Mouse (Mus musculus) cerebellum, adult 11 months (tissue): ENCODE measurements around the gene Hist1h2bf.
"Not testable (repeated sequence)": the region's sequence is repeated elsewhere in the genome, so short reads cannot be mapped to it uniquely, and the experiment has no call there.

Experiments
- DNase-seq: peaks from one replicate; pipeline ENCODE4 v3.0.0; 2022

Hist1h2bf gene

DNA sequence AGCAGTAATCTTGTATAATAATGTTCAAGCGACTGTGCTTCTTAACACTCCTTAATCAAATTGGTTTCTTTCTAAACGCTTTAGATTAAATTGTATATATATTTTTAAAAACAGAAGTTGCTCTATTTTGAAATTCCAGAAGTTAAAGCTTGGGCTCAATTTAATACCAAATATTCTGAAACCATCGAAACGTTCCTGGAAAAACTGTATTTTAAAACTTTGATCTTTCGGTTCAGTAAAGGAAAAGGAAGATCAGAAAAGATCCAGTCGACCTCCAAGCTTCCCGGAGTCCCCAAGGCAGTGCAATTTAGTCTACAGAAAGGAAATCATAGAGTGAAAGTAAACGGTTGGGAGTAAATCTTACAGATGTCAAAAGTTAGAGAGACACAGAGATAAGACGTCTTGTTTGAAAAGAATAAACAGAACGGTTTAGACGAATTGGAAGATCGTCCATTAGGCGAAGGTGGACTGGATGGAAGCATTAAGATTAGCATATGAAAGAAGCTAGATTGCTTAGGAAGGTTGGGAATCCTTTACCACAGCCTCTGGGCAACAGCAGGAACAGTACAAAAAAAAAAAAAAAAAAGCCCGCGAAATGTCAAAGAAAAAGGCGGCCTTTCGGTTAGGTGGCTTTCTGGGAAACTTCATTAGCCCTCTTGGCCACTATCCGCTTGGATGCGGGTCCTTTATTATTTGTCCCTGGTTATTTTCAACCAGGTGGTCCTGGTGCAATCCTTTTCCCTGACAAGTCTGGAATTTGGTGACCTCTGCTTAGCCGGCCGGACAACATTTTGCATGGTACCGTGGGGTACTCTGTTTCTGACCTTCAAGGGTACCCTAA, 12.3 kb upstream of the Hist1h2bf start:
- DNase-seq, result no peak

DNA sequence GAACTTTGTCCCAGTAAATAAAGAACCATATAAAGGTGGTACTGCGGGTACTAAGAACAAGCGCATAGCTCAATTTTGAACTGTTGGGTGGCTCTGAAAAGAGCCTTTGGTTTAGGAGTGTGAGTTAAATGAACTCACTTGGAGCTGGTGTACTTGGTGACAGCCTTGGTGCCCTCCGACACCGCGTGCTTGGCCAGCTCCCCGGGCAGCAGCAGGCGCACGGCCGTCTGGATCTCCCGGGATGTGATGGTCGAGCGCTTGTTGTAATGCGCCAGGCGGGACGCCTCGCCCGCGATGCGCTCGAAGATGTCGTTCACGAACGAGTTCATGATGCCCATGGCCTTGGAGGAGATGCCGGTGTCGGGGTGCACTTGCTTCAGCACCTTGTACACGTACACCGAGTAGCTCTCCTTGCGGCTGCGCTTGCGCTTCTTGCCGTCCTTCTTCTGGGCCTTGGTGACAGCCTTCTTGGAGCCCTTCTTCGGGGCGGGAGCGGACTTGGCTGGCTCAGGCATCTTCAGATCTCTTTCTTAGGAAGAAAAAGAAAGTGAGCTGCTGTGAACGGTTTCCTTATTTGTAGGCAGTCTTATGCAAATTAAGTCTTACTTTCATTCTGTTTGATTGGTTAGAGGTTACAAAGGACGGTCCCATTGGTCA, 11.6 kb upstream of the Hist1h2bf start:
- peak; percentile 46 for DNase-seq

DNA sequence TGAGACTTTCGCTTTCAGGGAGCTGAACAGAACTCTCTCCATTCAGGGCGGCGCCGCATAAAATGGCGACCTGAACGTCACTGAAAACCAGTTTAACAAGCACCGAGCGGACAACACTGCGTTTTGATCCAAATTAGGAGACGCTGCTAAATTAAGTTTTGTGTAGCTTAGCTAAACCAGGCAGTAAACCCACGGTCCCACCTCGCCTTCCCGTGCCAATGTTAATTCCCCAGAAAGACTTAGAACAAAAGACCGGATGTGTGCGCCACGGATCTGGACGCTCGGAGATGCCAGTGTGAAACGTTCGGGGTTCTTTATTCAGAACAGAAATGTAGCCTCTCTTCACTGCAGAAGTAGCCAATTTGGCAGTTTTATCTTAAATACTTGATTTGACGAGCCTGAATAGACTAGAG, 11.0 kb upstream of the Hist1h2bf start:
- DNase-seq, result no peak

DNA sequence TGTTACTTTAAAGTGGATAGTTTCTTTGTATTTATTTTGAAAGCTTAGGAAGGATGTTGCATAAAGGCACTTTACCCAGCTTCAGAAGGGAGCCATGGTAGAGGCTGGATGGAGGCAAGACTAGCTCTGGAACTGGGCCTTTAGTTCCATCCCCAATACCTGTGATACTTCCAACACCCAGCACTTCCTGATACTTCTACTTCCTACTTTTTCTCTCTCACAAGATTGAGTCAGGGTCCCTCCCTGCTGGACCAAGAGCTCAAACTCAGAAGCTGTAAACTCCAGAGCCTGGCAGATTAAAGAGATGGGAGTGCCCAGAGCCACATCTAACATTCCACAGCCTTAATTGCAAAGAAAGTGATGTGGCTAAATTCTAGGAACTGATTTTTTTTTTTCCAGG, 10.3 kb upstream of the Hist1h2bf start:
- no peak for DNase-seq

DNA sequence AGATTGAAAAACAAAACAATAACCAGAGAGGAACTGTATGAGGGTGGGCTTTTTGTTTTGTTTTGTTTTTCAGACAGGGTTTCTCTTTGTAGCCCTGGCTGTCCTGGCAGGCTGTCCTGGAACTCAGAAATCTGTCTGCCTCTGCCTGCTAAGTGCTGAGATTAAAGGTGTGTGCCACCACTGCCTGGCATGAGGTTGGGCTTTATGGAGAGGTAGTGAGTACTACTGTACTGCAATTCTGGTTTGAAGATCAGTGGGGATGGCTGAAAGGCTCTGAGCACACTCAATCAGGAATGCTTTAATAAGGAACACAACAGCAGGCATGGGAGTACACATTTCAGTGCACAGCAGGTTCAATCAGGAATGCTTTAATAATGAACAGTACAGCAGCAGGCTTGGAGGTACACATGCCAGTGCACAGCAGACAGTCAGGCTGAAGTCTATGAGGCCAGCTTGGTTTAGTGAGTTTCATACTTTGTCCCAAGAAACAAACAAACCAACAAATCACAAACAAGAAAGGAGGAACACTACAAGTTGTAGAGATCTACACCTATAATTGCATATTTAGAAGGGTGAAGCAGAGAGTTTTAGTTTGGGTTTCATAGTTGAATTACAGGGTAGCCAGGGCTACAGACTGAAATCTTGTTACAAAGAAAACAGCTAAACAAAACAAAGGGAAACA, 9.5 kb upstream of the Hist1h2bf start:
- DNase-seq, result no peak

DNA sequence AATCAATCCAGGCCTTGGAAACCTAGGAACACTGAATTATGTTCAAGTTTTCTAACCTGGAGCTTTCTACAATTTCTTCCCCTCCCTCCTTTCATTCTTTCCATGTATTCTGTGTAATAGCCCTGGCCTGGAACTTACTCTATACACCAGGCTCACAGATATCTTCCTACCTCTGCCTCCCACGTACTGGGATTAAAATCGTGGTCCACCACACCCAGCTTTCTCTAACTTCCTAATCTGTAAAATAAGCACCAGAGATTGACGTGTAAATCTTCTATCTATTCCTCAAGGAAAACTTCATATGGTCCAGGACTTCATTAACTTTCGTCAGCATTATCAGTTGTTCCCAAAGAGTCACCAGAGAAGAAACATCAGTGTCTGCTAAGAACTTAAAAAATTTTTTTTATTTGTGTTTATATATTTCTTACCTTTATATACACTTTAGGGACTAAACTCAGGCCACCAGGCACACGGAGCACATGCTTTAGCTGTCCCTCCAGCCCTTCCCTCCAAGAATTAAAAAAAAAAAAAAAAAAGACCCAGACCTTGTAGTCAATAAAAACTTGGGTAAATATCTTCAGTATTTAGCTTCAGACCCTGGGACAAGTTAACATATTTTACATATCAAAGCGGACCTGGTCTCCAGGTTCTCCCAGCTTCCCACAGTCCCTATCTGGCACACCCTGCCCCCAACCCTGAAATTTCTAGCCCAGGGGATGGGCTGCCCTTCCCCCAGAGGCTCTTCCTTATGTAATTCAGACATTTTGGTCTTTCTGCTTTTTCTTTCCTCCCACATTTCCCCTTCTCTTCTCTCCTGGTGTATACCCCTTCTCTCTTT, 8.4 kb upstream of the Hist1h2bf start:
- no peak for DNase-seq

DNA sequence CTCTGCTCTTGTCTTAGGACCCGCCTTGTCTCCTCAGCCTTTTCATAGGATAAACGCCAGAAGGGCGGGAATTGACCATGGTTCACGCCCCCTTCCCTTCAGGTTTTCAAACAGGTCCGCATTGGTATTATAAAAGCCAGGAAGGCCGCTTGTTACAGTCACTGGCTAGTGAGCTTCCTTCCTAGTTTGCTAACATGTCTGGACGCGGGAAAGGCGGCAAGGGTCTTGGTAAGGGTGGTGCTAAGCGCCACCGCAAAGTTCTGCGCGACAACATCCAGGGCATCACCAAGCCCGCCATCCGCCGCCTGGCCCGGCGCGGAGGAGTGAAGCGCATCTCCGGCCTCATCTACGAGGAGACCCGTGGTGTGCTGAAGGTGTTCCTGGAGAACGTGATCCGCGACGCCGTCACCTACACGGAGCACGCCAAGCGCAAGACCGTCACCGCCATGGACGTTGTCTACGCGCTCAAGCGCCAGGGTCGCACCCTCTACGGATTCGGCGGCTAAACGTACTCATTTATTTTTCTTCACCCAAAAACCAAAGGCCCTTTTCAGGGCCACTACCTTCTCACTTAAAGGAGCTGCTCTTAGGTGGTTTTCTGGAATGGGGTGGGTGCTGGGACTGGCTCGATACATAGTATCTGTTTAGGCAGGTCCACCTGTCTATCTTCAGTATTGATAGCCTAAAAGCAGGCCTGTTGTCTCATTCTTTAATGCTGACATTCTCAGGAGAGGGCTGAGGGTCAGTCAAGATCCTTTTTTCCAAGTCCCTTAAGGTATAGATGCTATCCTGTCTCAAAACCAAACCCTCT, 7.6 kb upstream of the Hist1h2bf start, which contains the start of gene Hist1h4d:
TSS of gene Hist1h4d (plus strand) at position 191 of the 811 bp plus-strand sequence.
- DNase-seq, result peak; percentile 94

DNA sequence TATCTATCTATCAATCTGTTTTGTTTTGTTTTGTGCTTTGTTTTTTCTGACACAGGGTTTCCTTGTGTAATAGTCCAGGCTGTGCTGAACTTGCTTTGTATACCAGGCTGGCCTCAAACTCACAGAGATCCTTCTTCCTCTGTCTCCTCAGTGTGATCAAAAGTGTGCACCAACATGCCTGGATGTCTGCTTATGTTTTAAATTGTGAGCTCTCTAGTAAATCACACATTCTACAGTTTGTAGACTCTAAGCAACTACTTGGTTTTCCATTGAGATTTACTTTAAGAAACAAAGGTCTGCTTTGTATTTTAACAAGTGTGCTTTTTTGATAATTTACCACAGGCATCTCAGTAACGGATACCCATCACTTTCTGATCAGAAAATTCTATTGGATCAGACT, 3.8 kb upstream of the Hist1h2bf start:
- DNase-seq, result no peak

DNA sequence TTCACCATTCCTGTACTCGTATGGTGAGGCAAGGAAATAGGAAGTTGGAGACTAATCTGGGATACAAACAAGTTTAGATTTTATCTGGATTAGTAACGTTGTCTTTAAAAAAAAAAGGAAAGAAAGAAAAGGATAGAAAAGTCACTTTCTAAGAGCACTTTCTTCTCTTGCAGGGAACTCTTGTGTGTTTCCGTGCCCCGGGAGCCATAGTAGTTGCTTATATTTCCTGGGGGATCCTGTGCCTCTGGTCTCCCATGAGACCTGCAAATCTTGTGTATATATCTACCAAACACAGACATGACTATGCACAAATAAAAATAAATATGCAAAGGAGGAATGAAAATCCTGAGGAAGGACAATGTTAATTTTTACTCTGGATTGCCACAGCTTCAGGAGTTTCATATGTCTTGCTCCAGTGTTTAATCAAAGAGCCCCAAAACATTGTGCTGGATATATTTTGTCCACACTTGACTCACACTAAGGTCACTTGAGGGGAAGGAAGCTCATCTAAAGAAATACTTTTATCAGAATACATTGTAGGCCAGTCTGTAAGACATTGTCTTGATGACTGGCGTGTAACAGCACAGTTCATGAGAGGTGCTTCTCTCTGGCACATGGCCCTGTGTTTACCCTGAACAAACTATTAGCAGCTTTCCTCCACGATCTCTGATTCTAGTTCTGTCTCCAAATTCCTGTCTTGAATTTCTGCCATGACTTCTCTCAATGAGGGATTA, 3.1 kb upstream of the Hist1h2bf start:
- DNase-seq, result no peak

DNA sequence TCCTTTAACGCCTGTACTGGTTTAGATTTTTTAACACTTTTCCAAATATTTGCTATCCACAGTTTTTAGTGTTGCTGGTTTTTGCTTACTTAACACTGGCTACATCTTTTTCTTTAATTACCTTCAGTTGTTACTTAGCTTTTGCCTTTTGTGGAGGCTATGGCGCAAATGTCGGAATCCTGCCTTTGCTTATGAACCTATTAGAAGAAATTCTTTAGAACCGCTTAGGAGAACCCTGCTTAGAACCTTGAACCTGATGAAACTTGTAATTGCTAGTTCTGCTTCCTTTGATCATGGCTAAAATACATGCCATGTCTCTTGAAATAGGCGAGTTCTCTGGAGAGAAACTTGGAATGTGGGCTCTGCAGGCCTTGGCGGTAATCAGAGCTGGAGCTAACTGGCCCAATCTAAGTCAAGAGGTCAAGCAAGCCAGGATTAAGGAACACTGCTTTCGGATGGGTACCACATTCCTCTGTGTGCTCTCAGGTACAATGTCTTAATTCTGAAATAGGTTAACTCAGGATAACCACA, 2.4 kb upstream of the Hist1h2bf start:
- no peak for DNase-seq

DNA sequence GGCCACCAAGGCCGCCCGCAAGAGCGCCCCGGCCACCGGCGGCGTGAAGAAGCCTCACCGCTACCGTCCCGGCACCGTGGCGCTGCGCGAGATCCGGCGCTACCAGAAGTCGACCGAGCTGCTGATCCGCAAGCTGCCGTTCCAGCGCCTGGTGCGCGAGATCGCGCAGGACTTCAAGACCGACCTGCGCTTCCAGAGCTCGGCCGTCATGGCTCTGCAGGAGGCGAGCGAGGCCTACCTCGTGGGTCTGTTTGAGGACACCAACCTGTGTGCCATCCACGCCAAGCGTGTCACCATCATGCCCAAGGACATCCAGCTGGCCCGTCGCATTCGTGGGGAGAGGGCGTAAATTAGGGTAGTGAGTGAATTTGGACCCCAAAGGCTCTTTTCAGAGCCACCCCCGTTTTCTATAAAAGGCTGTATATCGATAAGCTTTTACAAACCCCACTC, 1.9 kb upstream of the Hist1h2bf start:
- DNase-seq, result not testable (repeated sequence)

DNA sequence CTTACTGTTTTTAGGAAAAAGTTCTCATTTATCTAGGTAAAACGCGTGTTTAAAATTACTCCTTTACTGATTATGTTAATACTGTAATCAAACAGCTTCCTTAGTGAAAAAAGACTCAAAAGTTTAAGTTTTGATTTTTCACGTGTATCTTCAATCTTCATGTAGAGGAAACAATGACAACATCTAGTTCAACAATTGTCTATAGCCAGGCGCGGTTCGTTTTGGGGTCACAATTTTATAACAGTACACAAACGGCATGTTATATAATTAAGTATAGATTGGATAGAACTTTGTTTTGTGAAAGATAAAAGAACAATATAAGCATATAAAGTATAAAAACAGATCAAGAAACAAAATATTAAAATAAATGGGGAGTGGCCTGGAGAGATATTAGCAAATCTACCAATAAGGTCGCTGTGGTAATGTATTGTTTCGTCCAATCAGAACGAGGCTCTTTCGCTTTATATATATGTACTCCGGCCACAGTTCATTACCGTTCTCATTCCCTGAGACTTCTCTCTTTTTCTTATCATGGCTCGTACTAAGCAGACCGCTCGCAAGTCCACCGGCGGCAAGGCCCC, 1.4 kb upstream of the Hist1h2bf start, which contains the start of gene Hist1h3d:
TSS of gene Hist1h3d (plus strand) at position 493 of the 581 bp plus-strand sequence.
- no peak for DNase-seq

DNA sequence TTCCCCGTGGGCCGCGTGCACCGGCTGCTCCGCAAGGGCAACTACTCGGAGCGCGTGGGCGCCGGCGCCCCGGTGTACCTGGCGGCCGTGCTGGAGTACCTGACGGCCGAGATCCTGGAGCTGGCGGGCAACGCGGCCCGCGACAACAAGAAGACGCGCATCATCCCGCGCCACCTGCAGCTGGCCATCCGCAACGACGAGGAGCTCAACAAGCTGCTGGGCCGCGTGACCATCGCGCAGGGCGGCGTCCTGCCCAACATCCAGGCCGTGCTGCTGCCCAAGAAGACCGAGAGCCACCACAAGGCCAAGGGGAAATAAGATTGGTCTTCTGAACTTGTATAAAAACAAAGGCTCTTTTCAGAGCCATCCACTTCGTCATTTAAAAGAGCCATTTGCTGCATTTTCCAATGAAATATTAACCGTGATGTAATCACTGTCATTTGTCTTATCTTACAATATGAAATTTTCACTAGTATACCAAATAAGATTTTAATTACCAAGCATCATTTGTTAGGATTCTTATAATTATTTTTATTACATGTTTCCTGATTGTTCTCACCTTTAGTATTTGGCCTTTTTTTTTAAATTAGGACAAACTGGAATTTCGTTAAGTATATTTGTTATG, 662 bp upstream of the Hist1h2bf start:
- DNase-seq, result not testable (repeated sequence)

DNA sequence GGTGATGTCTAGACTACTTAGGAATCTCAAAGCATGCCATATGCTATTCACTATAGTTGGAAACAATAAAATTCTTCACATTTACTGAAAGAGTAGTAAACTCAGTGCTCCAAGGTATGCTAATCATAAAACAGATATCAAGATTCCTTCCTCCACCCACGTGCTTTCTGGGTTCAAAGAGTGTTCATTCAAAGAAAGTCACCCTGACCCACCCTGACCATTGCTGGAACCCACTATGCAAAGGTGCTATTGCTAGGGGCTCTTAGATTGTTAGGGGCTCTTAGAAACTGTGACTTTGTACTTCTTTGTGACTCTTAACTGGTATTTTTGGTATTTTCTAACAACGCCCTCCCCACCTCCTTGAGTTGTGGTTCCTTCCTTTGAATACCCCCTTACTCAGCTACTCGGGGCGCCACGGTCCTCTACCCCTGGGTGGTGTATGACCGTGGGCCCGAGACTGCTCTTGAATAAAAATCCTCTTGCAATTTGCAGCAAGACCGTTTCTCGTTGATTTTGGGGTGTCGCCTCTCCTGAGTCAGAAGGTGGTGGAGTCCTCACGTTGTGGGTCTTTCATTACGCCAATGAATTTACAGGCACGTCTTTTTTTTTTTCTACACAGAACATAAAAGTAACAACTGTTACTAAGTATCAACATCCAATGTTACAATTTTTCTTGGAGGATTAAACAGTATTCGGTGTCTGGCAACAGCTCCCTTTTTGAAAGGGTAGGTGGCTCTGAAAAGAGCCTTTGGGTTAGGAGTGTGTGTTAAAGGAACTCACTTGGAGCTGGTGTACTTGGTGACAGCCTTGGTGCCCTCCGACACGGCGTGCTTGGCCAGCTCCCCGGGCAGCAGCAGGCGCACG, 730 bp downstream of the Hist1h2bf start:
- DNase-seq, result not testable (repeated sequence)

DNA sequence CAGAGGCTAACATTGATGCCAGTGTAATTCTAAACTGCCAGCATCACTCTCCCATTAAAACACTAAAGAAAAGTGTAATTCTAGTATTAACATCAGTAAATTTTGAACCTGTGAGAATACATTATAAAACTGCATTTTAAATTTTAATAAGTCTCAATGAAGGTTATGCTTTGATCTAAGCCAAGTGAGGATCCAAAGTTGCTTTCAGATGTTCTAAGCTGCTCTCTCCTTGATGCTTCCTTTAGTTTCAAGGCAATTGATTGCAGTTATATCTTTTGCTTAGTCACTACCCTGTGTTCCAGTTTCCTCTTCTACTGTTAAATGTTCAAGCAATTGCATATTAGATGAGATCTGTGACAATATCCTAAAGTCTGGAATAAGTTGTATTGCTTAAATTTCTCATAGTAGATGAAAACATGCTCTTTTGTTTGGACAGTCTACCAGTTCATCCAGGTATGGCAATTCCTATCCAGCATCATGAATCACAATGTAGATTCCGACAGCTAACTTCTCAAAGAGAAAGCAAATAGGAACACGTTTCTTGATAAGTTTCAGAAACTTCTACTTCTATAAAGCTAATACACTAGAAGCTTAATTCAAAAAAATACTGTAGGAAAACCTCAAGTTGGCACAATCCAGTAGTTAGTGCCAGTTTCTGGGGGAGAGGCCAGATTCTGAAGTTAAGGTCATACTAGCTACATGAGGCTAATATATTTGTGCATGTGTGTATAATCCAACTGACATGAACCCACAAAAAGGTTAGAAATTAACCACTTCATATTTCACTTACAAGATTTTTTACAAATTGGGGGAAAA, 1.6 kb downstream of the Hist1h2bf start:
- DNase-seq, result no peak

DNA sequence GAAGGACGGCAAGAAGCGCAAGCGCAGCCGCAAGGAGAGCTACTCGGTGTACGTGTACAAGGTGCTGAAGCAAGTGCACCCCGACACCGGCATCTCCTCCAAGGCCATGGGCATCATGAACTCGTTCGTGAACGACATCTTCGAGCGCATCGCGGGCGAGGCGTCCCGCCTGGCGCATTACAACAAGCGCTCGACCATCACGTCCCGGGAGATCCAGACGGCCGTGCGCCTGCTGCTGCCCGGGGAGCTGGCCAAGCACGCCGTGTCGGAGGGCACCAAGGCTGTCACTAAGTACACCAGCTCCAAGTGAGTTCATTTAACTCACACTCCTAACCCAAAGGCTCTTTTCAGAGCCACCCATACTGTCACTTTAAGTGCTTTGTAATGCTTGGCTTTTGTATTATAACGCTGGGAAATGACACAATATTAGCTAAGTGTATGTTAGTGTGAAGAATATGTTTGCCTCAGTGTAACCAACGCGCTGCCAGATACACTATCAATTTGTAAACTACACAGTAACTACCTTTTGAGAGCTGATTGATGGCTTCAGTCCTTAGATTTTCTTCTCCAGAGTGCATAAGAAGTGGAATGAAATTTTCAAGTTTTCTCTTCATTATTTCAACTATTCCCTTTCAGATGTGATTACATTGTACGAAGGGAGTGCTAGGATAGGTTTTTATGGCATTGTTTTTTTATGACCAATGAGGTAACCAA, 2.3 kb downstream of the Hist1h2bf start:
- not testable (repeated sequence) for DNase-seq

DNA sequence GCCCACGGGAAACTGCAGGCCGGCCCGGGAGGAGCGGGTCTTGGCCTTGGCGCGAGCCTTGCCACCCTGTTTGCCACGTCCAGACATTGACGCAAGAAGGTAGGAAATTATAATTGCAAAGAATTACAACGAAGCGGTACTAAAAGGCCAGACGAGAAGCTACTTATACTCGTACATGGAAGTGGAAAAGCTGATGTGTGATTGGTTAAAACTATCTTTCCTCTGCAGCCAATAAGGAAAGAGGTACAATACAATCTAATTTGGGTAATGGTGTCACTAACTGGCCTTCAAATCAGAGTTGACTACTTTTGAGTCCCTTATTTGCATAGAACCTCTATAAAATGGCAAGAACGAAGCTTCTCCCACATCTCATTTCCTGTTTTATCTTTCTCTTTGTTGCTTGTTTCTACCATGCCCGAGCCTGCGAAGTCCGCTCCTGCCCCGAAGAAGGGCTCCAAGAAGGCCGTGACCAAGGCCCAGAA, 2.9 kb downstream of the Hist1h2bf start, which contains the start of the genes Hist1h2ae and Hist1h2bg:
TSS of gene Hist1h2ae (minus strand) at position 199 of the 482 bp plus-strand sequence.
TSS of gene Hist1h2bg (plus strand) at position 375 of the 482 bp plus-strand sequence.
- DNase-seq, result peak; percentile 43
